Mouse (Mus musculus) ES-Bruce4 (cell line): ENCODE measurements around the gene Icam5. TPM values are rescaled to one million over a fixed set of nuclear protein-coding genes. Genes with fewer than 3 reads are reported as not detected.

ENCODE experiments used
- H3K27ac ChIP-seq: 2 replicates; pipeline ENCODE4 v1.5.1; 2012; ENCODE audit warnings: low read length, inconsistent platforms; ENCODE audit not compliant: insufficient read depth
- H3K27me3 ChIP-seq: 2 replicates; pipeline ENCODE4 v1.6.1; 2012; ENCODE audit warnings: mild to moderate bottlenecking, low read length, inconsistent platforms; ENCODE audit not compliant: control insufficient read depth, poor library complexity, insufficient read depth, severe bottlenecking
- H3K36me3 ChIP-seq: 2 replicates; pipeline ENCODE4 v1.6.1; 2012; ENCODE audit warnings: inconsistent platforms, mild to moderate bottlenecking, low read length, moderate library complexity; ENCODE audit not compliant: control insufficient read depth, poor library complexity, insufficient read depth, severe bottlenecking
- H3K4me1 ChIP-seq: one replicate; pipeline ENCODE4 v1.8.1; 2011; ENCODE audit warnings: low read length; ENCODE audit not compliant: control insufficient read depth, insufficient read depth
- H3K4me3 ChIP-seq: 2 replicates; pipeline ENCODE4 v1.5.1; 2011; ENCODE audit warnings: low read depth, mild to moderate bottlenecking, low read length
- H3K9ac ChIP-seq: 2 replicates; pipeline ENCODE4 v1.6.1; 2012; ENCODE audit warnings: low read depth, mild to moderate bottlenecking, inconsistent platforms; ENCODE audit not compliant: poor library complexity, severe bottlenecking
- H3K9me3 ChIP-seq: replicated peaks from 2 replicates; pipeline ENCODE4 v1.6.1; 2012; ENCODE audit warnings: mild to moderate bottlenecking, low read length, inconsistent platforms; ENCODE audit not compliant: control insufficient read depth, poor library complexity, insufficient read depth, severe bottlenecking
- CTCF ChIP-seq: IDR thresholded peaks from one replicate; pipeline ENCODE4 v1.8.1; 2011; ENCODE audit warnings: low read depth, low read length
- EP300 ChIP-seq: IDR thresholded peaks from 2 replicates; pipeline ENCODE4 v1.6.1; 2011; ENCODE audit warnings: low read depth, low read length; ENCODE audit not compliant: insufficient read depth
- POLR2A ChIP-seq: IDR thresholded peaks from one replicate; pipeline ENCODE4 v1.8.1; 2011; ENCODE audit warnings: low read length; ENCODE audit not compliant: insufficient read depth
- polyA plus RNA-seq: library from polyadenylated mRNA; stranded (reverse); fragments of >200 nt; gene quantifications from 2 replicates; pipeline ENCODE4 v1.2.4, GENCODE M21; 2011; ENCODE audit warnings: low read depth; ENCODE audit not compliant: missing spikeins, insufficient read depth, insufficient read length

The Icam5 gene
- polyA plus RNA-seq, 1 experiment = 0.94 TPM

DNA sequence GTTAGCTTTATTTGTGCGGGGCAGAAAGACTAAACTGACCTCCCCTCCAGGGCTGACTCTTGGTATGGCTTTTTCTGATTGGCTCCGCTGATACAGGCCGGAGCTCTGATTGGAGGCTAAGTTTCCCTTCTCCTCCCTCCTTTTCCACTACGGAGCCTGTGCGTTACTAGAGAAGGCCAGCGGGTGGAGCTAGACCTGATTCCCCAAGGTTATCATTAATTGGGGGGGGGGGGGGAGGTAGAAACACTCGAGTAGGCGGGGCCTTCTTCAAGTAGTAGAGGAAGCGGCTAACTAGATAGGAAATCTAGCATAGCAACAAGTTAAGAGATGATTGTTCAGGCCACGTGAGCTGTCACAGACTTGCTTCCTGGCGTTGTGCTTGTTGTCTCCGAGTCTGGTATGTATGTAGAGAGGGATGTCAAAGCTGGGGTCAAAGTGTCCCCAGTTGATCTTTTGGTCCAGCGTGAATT is 1.1 kb upstream of the Icam5 start:
- Histone ChIP-seq H3K4me3 (peak overlapping the region; percentile 73), H3K27me3 (no peaks in the 10 kb centered on the region; the same call in 1 of the 2 replicates), H3K9me3 (no peaks in the 10 kb centered on the region), H3K4me1 (peaks cover 9% of the 10 kb centered on the region), H3K27ac (no peak overlapping the region), H3K9ac (peak overlapping the region; percentile 13; the same call in 1 of the 2 replicates), H3K36me3 (peaks cover 1% of the 10 kb centered on the region; the same call in 1 of the 2 replicates)
- TF ChIP-seq EP300 = no peak
- TF ChIP-seq CTCF = peak; percentile 34
- no peak for TF ChIP-seq POLR2A

DNA sequence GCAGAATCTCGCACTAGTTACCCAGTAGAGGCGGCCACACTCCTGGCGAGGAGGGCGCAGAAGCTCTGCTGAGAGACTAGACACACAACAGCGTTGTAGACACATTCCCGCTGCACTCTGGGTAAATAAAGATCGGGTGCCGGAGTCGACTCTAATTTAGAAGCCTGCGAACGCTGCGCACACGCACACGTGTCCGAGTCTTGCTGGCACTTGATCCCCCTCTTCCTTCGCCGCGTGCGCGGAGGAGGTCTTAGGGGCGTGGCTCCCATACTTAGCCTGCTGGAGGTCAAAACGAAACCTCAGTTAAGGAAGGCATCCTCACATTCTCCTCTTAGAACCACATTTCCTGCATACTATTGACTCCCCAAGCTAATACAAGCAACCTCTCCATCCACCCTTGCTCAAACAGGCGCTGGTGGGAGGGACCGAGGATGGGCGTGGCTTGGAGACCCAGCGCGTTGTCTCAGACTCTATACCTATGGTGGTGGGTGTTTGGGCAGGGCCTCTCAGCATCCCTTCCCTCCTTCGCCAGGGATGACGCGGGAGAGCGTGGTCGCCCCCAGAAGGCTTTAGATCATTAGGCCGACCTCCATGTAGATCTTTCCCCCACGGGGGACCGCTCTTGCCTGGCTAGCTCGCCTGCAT is 500 bp upstream of the Icam5 start:
- TF ChIP-seq CTCF = no peak
- no peak for TF ChIP-seq EP300
- TF ChIP-seq POLR2A = no peak
- no peaks in the 10 kb centered on the region for H3K9me3 ChIP-seq
- H3K9ac ChIP-seq = peak overlapping the region; percentile 13
- peaks cover 6% of the 10 kb centered on the region for H3K4me1 ChIP-seq
- peak overlapping the region; percentile 73 for H3K4me3 ChIP-seq
- no peaks in the 10 kb centered on the region; the same call in 1 of the 2 replicates for H3K27me3 ChIP-seq
- H3K36me3 ChIP-seq = no peaks in the 10 kb centered on the region
- no peak overlapping the region for H3K27ac ChIP-seq

DNA sequence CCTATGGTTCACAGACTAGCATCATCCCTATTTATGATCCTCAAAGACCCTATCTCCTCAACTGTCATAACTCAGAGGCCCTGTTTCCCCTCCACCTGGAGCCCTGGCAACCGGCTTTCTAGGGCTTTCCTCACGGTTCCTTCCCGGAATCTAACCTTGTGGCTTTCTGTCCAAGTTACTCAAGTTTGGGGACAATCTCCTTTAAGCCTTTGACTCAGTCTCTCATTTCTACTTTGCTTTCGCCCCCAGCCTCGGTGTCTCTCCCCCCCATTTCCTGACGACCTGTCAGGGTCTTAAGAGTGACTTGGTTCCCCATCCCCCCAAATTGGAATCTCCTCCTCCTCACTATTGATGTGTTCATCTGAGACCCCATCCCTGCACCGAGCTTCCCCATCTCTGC is 618 bp downstream of the Icam5 start:
- Histone ChIP-seq H3K9me3 (no peaks in the 10 kb centered on the region), H3K9ac (peak overlapping the region; percentile 47), H3K36me3 (no peaks in the 10 kb centered on the region), H3K27me3 (no peaks in the 10 kb centered on the region; the same call in 1 of the 2 replicates), H3K27ac (no peak overlapping the region), H3K4me3 (peak overlapping the region; percentile 73), H3K4me1 (peaks cover 3% of the 10 kb centered on the region)
- TF ChIP-seq CTCF (no peak), EP300 (no peak), POLR2A (no peak)

DNA sequence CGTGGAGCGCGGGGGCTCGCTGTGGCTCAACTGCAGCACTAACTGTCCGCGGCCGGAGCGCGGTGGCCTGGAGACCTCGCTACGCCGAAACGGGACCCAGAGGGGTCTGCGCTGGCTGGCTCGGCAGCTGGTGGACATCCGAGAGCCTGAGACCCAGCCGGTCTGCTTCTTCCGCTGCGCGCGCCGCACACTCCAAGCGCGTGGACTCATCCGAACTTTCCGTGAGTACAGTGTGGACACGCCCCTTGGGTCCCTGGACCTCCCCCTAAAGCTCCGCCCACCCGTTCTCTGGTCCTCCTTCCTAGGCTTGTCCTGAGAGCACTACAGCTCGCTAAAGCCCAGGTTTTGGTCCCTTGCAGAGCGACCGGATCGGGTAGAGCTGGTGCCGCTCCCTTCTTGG is 1.3 kb downstream of the Icam5 start:
- Histone ChIP-seq H3K4me3 (peak overlapping the region; percentile 59), H3K27me3 (no peaks in the 10 kb centered on the region; the same call in 1 of the 2 replicates), H3K9me3 (no peaks in the 10 kb centered on the region), H3K27ac (no peak overlapping the region), H3K9ac (peak overlapping the region; percentile 47), H3K36me3 (no peaks in the 10 kb centered on the region), H3K4me1 (peaks cover 3% of the 10 kb centered on the region)
- TF ChIP-seq EP300 = no peak
- no peak for TF ChIP-seq CTCF
- TF ChIP-seq POLR2A = peak; percentile 16

DNA sequence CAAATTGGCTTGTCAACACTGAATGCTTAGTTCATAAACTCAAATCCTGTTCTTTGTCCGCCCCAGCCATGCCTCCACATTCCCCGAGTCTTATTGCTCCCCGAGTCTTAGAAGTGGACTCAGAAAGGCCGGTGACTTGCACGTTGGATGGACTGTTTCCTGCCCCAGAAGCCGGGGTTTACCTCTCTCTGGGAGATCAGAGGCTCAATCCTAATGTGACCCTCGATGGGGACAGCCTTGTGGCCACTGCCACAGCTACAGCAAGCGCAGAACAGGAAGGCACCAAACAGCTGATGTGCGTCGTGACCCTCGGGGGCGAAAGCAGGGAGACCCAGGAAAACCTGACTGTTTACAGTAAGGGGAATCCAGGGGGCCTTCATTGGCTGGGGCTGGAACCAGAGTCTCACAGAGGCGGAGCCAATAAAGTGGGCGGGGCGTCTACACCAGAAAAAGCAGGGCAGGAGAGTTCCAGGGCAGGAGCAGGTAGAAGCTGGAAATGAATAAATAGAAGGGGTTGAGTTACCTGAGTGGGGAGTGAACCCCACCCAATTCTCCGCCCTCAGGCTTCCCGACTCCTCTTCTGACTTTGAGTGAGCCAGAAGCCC is 2.7 kb downstream of the Icam5 start:
- TF ChIP-seq EP300 (no peak), POLR2A (no peak), CTCF (no peak)
- Histone ChIP-seq H3K9ac (no peak overlapping the region), H3K9me3 (no peaks in the 10 kb centered on the region), H3K4me3 (peak overlapping the region; percentile 13; the same call in 1 of the 2 replicates), H3K4me1 (no peaks in the 10 kb centered on the region), H3K27me3 (no peaks in the 10 kb centered on the region; the same call in 1 of the 2 replicates), H3K27ac (no peak overlapping the region), H3K36me3 (no peaks in the 10 kb centered on the region)

DNA sequence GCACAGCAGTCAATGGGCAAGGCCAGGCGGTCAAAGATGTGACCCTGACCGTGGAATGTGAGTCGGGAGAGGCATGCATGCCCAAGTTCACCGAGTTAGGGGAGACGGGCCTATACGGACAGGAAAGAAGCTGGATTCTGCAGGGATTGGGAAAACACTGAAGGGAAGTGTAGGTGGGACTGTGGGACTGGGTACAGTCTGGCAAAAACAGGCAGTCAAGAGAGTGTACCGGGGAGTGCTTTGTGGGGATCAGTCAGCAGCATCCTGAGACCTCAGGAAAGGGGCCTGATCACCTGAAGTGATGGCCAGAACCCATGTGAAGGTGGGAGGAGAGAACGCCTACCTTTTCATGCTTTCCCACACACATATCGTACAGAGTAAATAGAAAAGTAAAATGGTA is 3.7 kb downstream of the Icam5 start:
- H3K27me3 ChIP-seq = no peaks in the 10 kb centered on the region; the same call in 1 of the 2 replicates
- H3K9me3 ChIP-seq = no peaks in the 10 kb centered on the region
- no peak overlapping the region for H3K9ac ChIP-seq
- TF ChIP-seq POLR2A (no peak), CTCF (no peak), EP300 (no peak)
- H3K27ac ChIP-seq = no peak overlapping the region
- no peaks in the 10 kb centered on the region for H3K36me3 ChIP-seq
- H3K4me1 ChIP-seq = no peaks in the 10 kb centered on the region
- H3K4me3 ChIP-seq = peak overlapping the region; percentile 18
